Mouse (Mus musculus): ENCODE measurements around the gene Usp40.
"Not testable (repeated sequence)": the region's sequence is repeated elsewhere in the genome, so short reads cannot be mapped to it uniquely, and the experiment has no call there.

DNA sequence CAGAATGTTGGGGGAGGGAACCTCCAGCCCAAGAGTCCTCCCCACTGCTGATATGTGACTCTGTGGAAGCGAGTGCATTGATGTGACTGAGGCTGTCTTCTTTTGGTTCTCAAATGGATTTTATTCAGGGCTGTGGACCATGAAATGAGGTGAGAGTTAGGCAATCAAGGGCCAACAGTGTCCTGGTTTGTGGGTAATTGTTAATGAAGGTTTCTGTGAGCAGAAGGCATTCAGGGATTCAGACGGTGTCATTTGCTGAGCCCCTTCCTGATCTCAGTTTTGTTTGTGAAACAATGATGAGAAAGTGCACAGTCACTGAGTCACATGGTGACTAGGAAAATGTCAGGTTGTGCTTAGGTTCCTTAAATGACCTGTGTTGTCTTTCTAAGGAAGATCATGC lies 34.7 kb upstream of the Usp40 start:
- TF ChIP-seq POLR2A (IDR thresholded peaks at IDR 0.05; ENCODE audit: insufficient read length, low read depth); USF1 (IDR thresholded peaks at IDR 0.05; ENCODE audit: low read depth); MAX (IDR thresholded peaks at IDR 0.05; ENCODE audit: low read depth); E2F4 (IDR thresholded peaks at IDR 0.05; ENCODE audit: insufficient read depth): not testable (repeated sequence)
